Mouse (Mus musculus): ENCODE measurements around the gene Vmn1r83. TPM values are rescaled to one million over a fixed set of nuclear protein-coding genes. Genes with fewer than 3 reads are reported as not detected.

The Vmn1r83 gene
- polyA plus RNA-seq (2012; rRNA removed; ENCODE audit: low replicate concordance): not detected in 2 replicates

GRCm38 (mm10) chr7:12329381-12329780 lies at the start of gene Vmn1r83:
Gene Vmn1r83 (minus strand): TSS chr7:12329481.

GRCm38 (mm10) chr7:12369173-12369572 lies 39.9 kb upstream of the Vmn1r83 start, which contains the start of gene Vmn1r84:
Gene Vmn1r84 (minus strand): TSS chr7:12369273.

GRCm38 (mm10) chr7:12300130-12300529 lies 29.2 kb downstream of the Vmn1r83 start, which contains the start of gene Vmn1r82:
Gene Vmn1r82 (plus strand): TSS chr7:12300430.

Other genes with a start within 250 kb of the Vmn1r83 start
- not detected in 2 replicates for gene Vmn1r78, start 179.2 kb downstream of the Vmn1r83 start, polyA plus RNA-seq (2012; rRNA removed; ENCODE audit: low replicate concordance)
- gene Vmn1r79, start 158.2 kb downstream of the Vmn1r83 start, polyA plus RNA-seq (2012; rRNA removed; ENCODE audit: low replicate concordance): not detected in 2 replicates
- gene Vmn1r80, start 140.2 kb downstream of the Vmn1r83 start, polyA plus RNA-seq (2012; rRNA removed; ENCODE audit: low replicate concordance): not detected in 2 replicates
- gene Vmn1r81, start 61.2 kb downstream of the Vmn1r83 start, polyA plus RNA-seq (2012; rRNA removed; ENCODE audit: low replicate concordance): not detected in 2 replicates
- not detected in 2 replicates for gene Vmn1r82, start 29.1 kb downstream of the Vmn1r83 start, polyA plus RNA-seq (2012; rRNA removed; ENCODE audit: low replicate concordance)
- gene Vmn1r84, start 39.8 kb upstream of the Vmn1r83 start, polyA plus RNA-seq (2012; rRNA removed; ENCODE audit: low replicate concordance): not detected in 2 replicates
- 0.93 and 1.9 TPM in 2 replicates for gene Zfp551, start 93.3 kb upstream of the Vmn1r83 start, polyA plus RNA-seq (2012; rRNA removed; ENCODE audit: low replicate concordance)
- gene Zfp606, start 148.8 kb upstream of the Vmn1r83 start, polyA plus RNA-seq (2012; rRNA removed; ENCODE audit: low replicate concordance): 2.4 and 4.8 TPM in 2 replicates
- not detected in 2 replicates for gene 2900092C05Rik, start 183.0 kb upstream of the Vmn1r83 start, polyA plus RNA-seq (2012; rRNA removed; ENCODE audit: low replicate concordance)